Mouse (Mus musculus) myocyte (in vitro differentiated cells): ENCODE results near the gene Nppc. TPM values are rescaled to one million over a fixed set of nuclear protein-coding genes. Genes with fewer than 3 reads are reported as not detected.

ENCODE experiments used
- H3K27me3 ChIP-seq: one replicate; pipeline ENCODE4 v1.6.1; 2011; ENCODE audit not compliant: control insufficient read depth, insufficient read depth, insufficient read length
- H3K36me3 ChIP-seq: one replicate; pipeline ENCODE4 v1.6.1; 2011; ENCODE audit not compliant: control insufficient read depth, insufficient read depth
- H3K4me2 ChIP-seq: one replicate; pipeline ENCODE4 v1.6.1; 2011; ENCODE audit warnings: low read depth, control low read depth
- H3K4me3 ChIP-seq: one replicate; pipeline ENCODE4 v1.5.1; 2011; ENCODE audit warnings: mild to moderate bottlenecking, control low read depth, moderate library complexity
- H3K79me2 ChIP-seq: one replicate; pipeline ENCODE4 v1.6.1; 2011; ENCODE audit not compliant: control insufficient read depth, insufficient read depth
- H3ac ChIP-seq: one replicate; pipeline ENCODE4 v1.6.1; 2011; ENCODE audit not compliant: control insufficient read depth, insufficient read length
- CEBPB ChIP-seq: IDR thresholded peaks from 2 replicates; pipeline ENCODE4 v1.6.1; 2011; ENCODE audit warnings: mild to moderate bottlenecking, moderate library complexity; ENCODE audit not compliant: poor library complexity, insufficient read depth, severe bottlenecking
- E2F4 ChIP-seq: IDR thresholded peaks from one replicate; pipeline ENCODE4 v1.6.1; 2011; ENCODE audit warnings: mild to moderate bottlenecking, control low read depth, moderate library complexity; ENCODE audit not compliant: insufficient read depth
- MAX ChIP-seq: IDR thresholded peaks from one replicate; pipeline ENCODE4 v1.6.1; 2011; ENCODE audit warnings: low read depth, mild to moderate bottlenecking, control low read depth
- MYOD1 ChIP-seq, 3 experiments: IDR thresholded peaks; one replicate each; pipeline ENCODE4 v1.6.1; 2011; ENCODE audit warnings: control low read depth in 2 of 3, low read depth in 2 of 3, mild to moderate bottlenecking in 2 of 3, moderate library complexity in 1 of 3; ENCODE audit not compliant: insufficient read length in 2 of 3, control insufficient read depth in 1 of 3
- MYOG ChIP-seq, 3 experiments: IDR thresholded peaks; one replicate each; pipeline ENCODE4 v1.6.1; 2011; ENCODE audit warnings: control low read depth in 2 of 3, low read depth in 2 of 3, mild to moderate bottlenecking in 2 of 3; ENCODE audit not compliant: insufficient read length in 2 of 3, control insufficient read depth in 1 of 3, insufficient read depth in 1 of 3
- POLR2A ChIP-seq: IDR thresholded peaks from one replicate; pipeline ENCODE4 v1.6.1; 2011; ENCODE audit warnings: low read depth, mild to moderate bottlenecking, control low read depth, moderate library complexity; ENCODE audit not compliant: insufficient read length
- POLR2AphosphoS2 ChIP-seq: IDR thresholded peaks from one replicate; pipeline ENCODE4 v1.6.1; 2011; ENCODE audit warnings: low read depth, control low read depth; ENCODE audit not compliant: insufficient read length
- REST ChIP-seq: IDR thresholded peaks from one replicate; pipeline ENCODE4 v1.6.1; 2011; ENCODE audit warnings: mild to moderate bottlenecking, control low read depth, moderate library complexity; ENCODE audit not compliant: insufficient read depth, insufficient read length
- SRF ChIP-seq: IDR thresholded peaks from one replicate; pipeline ENCODE4 v1.6.1; 2011; ENCODE audit warnings: low read depth; ENCODE audit not compliant: control insufficient read depth, insufficient read length
- TCF12 ChIP-seq: IDR thresholded peaks from one replicate; pipeline ENCODE4 v1.6.1; 2011; ENCODE audit warnings: mild to moderate bottlenecking, control low read depth; ENCODE audit not compliant: poor library complexity, insufficient read depth, severe bottlenecking
- TCF3 ChIP-seq: IDR thresholded peaks from one replicate; pipeline ENCODE4 v1.6.1; 2011; ENCODE audit warnings: low read depth, control low read depth; ENCODE audit not compliant: insufficient read length
- USF1 ChIP-seq: IDR thresholded peaks from one replicate; pipeline ENCODE4 v1.6.1; 2011; ENCODE audit warnings: low read depth, mild to moderate bottlenecking, control low read depth, moderate library complexity
- polyA plus RNA-seq: library from polyadenylated mRNA; unstranded; fragments of >200 nt; fragmentation: generic; extraction: Trizol; gene quantifications from one replicate; pipeline ENCODE4 v1.2.1, GENCODE M21; 2012; ENCODE audit warnings: missing spikeins

Nppc gene
- polyA plus RNA-seq, 1 experiment = 0.14 TPM

DNA sequence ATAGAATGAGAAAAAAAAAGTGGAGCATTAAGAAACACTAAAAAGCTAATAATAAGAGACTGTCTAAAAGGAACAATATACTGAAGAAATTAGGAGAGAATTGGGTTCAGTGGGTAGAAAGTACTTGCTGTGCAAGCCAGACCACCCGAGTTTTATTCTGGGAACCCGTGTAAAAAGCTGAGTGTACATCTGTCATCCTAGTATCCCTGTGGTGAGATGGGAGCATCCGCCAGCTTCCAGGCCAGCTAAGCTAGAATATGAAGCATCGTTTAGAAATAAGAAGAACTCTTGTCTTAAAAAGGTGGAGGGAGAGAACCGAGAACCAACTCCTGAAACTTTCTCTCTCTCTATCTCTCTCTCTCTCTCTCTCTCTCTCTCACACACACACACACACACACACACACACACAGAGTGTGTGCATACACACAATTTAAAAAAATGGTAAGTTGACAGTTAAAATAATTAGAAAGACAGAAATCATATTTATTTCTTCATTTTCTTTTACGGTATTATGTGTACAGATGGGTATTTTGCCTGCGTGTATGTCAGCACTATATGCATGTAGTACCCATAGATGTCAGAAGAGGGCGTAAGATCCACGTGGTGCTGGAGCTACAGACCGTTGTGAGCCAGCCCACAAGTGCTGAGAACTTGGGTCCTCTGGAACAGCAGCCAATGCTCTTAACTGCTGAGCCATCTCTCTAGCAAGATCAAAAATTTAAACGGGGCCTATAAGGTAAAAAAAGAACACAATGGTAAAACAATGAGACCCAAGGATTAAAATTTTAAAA, 29.2 kb upstream of the Nppc start:
- TF ChIP-seq REST (no peak), TCF3 (no peak), SRF (no peak), MYOD1 (IDR thresholded peaks at IDR 0.05; ENCODE audit: control insufficient read depth in 1 of 3, insufficient read length in 2 of 3, low read depth in 2 of 3) (no peak), POLR2AphosphoS2 (no peak), POLR2A (no peak), MYOG (IDR thresholded peaks at IDR 0.05; ENCODE audit: control insufficient read depth in 1 of 3, insufficient read depth in 1 of 3, insufficient read length in 2 of 3, low read depth in 2 of 3) (no peak), TCF12 (no peak), E2F4 (no peak)
- Histone ChIP-seq H3K36me3 (no peaks in the 10 kb centered on the region), H3K4me2 (no peak overlapping the region), H3ac (no peak overlapping the region), H3K4me3 (no peak overlapping the region), H3K79me2 (no peaks in the 10 kb centered on the region), H3K27me3 (no peaks in the 10 kb centered on the region)

DNA sequence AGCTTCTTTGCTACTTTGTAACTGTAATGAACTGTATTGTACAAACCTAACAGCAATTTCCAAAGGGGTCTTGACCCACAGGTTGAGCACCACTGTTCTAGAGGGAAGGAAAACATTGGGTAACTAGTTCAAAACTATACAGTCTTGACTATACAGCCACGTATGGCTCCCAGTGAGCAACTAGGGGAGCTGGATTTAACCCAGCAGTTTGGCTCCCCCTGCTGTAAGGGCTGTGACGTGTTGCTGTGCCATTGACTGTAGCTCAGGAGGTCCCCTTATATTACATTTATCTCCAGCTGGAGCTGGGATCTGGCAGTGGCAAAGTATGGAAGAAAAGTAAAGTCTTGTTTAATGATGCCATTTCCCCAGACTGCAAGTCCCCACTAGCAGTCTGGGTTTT, 28.4 kb upstream of the Nppc start:
- Histone ChIP-seq H3K27me3 (no peaks in the 10 kb centered on the region), H3K4me2 (no peak overlapping the region), H3K4me3 (no peak overlapping the region), H3K36me3 (no peaks in the 10 kb centered on the region), H3ac (no peak overlapping the region), H3K79me2 (no peaks in the 10 kb centered on the region)
- TF ChIP-seq TCF12 = no peak
- TF ChIP-seq MAX = no peak
- no peak for TF ChIP-seq MYOD1 (IDR thresholded peaks at IDR 0.05; ENCODE audit: control insufficient read depth in 1 of 3, insufficient read length in 2 of 3, low read depth in 2 of 3)
- no peak for TF ChIP-seq POLR2A
- TF ChIP-seq CEBPB = no peak
- no peak for TF ChIP-seq POLR2AphosphoS2
- no peak for TF ChIP-seq E2F4
- no peak for TF ChIP-seq USF1
- no peak for TF ChIP-seq TCF3
- no peak for TF ChIP-seq REST
- no peak for TF ChIP-seq SRF
- TF ChIP-seq MYOG (IDR thresholded peaks at IDR 0.05; ENCODE audit: control insufficient read depth in 1 of 3, insufficient read depth in 1 of 3, insufficient read length in 2 of 3, low read depth in 2 of 3) = no peak

DNA sequence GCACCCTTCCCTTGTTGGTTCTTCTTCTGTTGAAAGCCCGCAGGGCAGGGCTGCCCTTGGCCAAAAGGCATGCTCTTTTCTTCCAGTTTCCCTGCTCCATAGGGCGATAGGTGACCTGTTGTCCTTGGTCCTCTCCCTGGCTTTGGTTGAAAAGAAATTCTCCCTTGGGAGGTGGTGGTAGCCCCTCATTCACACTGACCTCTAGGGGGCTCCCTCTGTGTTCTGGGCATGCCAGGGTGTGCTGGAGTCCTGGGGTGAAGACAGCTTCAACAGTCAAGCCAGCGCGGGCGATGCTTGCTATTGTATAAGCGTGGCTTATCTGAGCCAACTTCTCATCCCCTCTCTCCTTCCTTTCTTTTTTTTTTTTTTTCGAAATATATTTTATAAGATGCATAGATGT, 26.6 kb upstream of the Nppc start:
- H3K4me3 ChIP-seq = no peak overlapping the region
- no peaks in the 10 kb centered on the region for H3K36me3 ChIP-seq
- no peaks in the 10 kb centered on the region for H3K27me3 ChIP-seq
- H3K79me2 ChIP-seq = no peaks in the 10 kb centered on the region
- TF ChIP-seq MYOG (IDR thresholded peaks at IDR 0.05; ENCODE audit: control insufficient read depth in 1 of 3, insufficient read depth in 1 of 3, insufficient read length in 2 of 3, low read depth in 2 of 3) = no peak
- TF ChIP-seq MAX = no peak
- no peak for TF ChIP-seq REST
- no peak for TF ChIP-seq TCF3
- TF ChIP-seq POLR2AphosphoS2 = no peak
- no peak for TF ChIP-seq MYOD1 (IDR thresholded peaks at IDR 0.05; ENCODE audit: control insufficient read depth in 1 of 3, insufficient read length in 2 of 3, low read depth in 2 of 3)
- TF ChIP-seq E2F4 = no peak
- TF ChIP-seq SRF = no peak
- TF ChIP-seq TCF12 = no peak
- TF ChIP-seq POLR2A = no peak
- TF ChIP-seq CEBPB = no peak
- TF ChIP-seq USF1 = no peak
- H3ac ChIP-seq = no peak overlapping the region
- no peak overlapping the region for H3K4me2 ChIP-seq

DNA sequence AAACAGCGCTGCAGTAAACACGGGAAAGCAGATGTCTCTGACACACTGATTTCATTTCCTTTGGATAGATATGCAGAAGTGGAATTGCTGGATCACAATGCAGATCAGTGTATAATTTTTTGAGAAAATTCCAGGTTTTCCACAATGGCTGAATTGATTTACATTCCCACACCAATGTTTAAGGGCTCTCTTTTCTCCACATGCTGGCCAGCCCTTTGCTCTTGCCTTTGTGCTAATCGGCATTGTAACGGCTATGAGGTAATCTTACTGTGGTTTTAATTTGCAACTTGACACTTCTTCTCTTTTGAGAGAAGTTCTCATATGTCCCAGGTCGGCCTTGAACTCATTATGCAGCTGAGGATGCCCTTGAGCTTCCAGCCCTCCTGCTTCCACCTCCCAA, 20.7 kb upstream of the Nppc start:
- H3K4me2 ChIP-seq = no peak overlapping the region
- H3K79me2 ChIP-seq = no peaks in the 10 kb centered on the region
- TF ChIP-seq CEBPB (no peak), MAX (no peak), MYOG (IDR thresholded peaks at IDR 0.05; ENCODE audit: control insufficient read depth in 1 of 3, insufficient read depth in 1 of 3, insufficient read length in 2 of 3, low read depth in 2 of 3) (no peak), MYOD1 (IDR thresholded peaks at IDR 0.05; ENCODE audit: control insufficient read depth in 1 of 3, insufficient read length in 2 of 3, low read depth in 2 of 3) (no peak), SRF (no peak), POLR2A (no peak), TCF12 (no peak), TCF3 (no peak), USF1 (no peak), POLR2AphosphoS2 (no peak), E2F4 (no peak), REST (no peak)

DNA sequence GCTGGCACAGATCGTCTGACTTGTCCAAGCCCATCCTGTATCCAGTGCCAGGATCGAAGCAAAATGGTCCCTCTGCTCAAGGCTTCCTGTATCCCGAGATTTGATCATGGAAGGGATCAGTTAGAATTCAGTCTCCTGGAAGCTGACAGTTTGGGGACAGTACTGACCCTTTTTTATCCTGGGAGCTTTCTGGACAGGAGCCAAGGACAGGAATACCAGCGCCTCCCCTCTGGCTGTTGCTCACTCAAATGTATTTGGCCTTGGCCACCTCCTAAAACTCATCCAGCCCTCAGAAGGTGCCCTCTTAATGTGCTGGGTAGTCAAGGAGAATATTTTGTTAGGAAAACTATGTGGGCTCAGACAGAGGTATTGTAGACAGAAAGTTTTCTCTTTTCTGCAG, 16.9 kb upstream of the Nppc start:
- no peak for TF ChIP-seq POLR2AphosphoS2
- no peak for TF ChIP-seq TCF3
- no peak for TF ChIP-seq MAX
- no peak for TF ChIP-seq MYOD1 (IDR thresholded peaks at IDR 0.05; ENCODE audit: control insufficient read depth in 1 of 3, insufficient read length in 2 of 3, low read depth in 2 of 3)
- no peak for TF ChIP-seq REST
- TF ChIP-seq USF1 = no peak
- TF ChIP-seq E2F4 = no peak
- TF ChIP-seq SRF = no peak
- no peak for TF ChIP-seq CEBPB
- TF ChIP-seq TCF12 = no peak
- no peak for TF ChIP-seq POLR2A
- no peak for TF ChIP-seq MYOG (IDR thresholded peaks at IDR 0.05; ENCODE audit: control insufficient read depth in 1 of 3, insufficient read depth in 1 of 3, insufficient read length in 2 of 3, low read depth in 2 of 3)
- Histone ChIP-seq H3ac (no peak overlapping the region), H3K27me3 (peaks cover 27% of the 10 kb centered on the region), H3K4me2 (no peak overlapping the region), H3K4me3 (no peak overlapping the region), H3K36me3 (no peaks in the 10 kb centered on the region), H3K79me2 (no peaks in the 10 kb centered on the region)

More for the DNA sequence above, 20.7 kb upstream of the Nppc start:
- no peaks in the 10 kb centered on the region for H3K36me3 ChIP-seq
- H3ac ChIP-seq = no peak overlapping the region
- no peak overlapping the region for H3K4me3 ChIP-seq
- H3K27me3 ChIP-seq = peaks cover 5% of the 10 kb centered on the region
